Mouse (Mus musculus): ENCODE measurements around the gene Timm10b. TPM values are rescaled to one million over a fixed set of nuclear protein-coding genes. Genes with fewer than 3 reads are reported as not detected.

Timm10b gene
- polyA plus RNA-seq, 2 experiments: 136 to 202 TPM

DNA sequence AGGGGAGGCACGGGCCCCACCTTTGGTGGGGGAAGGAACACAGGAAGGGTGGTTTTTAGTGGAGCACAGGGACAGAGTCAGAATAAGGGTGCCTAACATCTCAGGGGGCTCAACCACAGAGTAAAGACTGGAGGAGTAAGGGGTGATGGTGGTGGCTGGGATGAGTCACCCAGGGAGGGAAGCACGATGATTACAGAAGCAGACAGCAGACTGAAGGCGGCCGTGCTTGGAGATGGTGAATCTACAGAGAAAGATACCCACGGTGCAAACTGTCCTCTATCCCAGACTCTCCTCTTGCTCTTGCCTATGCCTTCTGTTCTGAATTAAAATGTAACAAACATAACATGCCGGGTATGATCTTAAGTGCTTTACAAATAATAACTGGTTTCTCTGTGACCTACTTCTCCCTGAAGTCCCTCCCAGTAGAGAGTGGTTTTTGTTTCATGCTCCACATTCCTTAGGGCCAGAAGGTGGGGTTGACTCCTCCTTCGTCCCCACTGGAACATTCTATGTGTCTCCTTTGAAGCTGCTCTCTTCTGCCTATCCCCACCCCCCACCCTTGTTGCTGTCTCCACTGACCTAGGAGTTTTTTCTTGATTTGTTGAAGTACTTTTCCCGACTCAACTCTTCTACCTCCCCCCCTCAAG is 18.1 kb upstream of the Timm10b start:
- no peaks in the 10 kb centered on the region for H3K27me3 ChIP-seq (ENCODE audit: control insufficient read depth, insufficient read depth, low read length)
- H3K4me3 ChIP-seq (replicated peaks; ENCODE audit: low read length): no peak overlapping the region
- H3K9me3 ChIP-seq (ENCODE audit: control insufficient read depth, low read length): no peaks in the 10 kb centered on the region
- DNase-seq (ENCODE audit: low spot score) (no peak), ATAC-seq (ENCODE audit: low FRiP score, low read depth) (no peak)
- 76% methylated on average over 8 of the region's 8 CpGs for WGBS
- no peaks in the 10 kb centered on the region for H3K4me1 ChIP-seq (ENCODE audit: control insufficient read depth, insufficient read depth, low read length)
- H3K4me2 ChIP-seq (replicated peaks; ENCODE audit: low read depth, low read length, severe bottlenecking): no peak overlapping the region
- H3K36me3 ChIP-seq (ENCODE audit: control insufficient read depth, insufficient read depth, low read length): peaks cover 73% of the 10 kb centered on the region
- TF ChIP-seq POLR2A (IDR thresholded peaks at IDR 0.05; ENCODE audit: borderline replicate concordance, extremely low read depth, insufficient read depth, insufficient read length): no peak
- H3K27ac ChIP-seq (replicated peaks; ENCODE audit: low read depth, low read length): no peak overlapping the region
- no peak overlapping the region for H3K9ac ChIP-seq (ENCODE audit: low read depth, low read length, severe bottlenecking)

- 67% methylated on average over 6 of the region's 6 CpGs for WGBS
- no peak overlapping the region for H3K4me3 ChIP-seq (replicated peaks; ENCODE audit: low read length)
Observed at GRCm38 (mm10) chr7:105625397-105625796, 14.5 kb upstream of the Timm10b start.

DNA sequence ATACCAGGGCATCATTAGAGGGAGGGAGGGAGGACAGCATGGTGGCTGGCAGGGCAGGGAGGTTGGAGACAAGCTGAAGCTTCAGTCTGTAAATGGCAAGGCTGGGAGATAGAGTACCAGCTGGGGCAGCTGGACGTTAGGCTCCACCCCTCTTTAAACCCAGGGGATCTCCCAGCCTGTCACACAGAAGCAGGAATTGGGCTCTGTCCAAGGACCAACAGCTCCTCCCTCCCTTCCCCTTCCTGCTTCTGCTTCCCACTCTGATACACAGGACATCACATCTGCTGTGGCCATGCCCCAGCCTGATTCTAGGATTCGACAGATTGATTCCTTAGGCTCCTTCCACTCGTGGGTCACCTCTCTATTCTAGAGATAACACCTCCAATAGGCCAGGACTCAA is 11.2 kb upstream of the Timm10b start:
- no peak overlapping the region for H3K9ac ChIP-seq (ENCODE audit: low read depth, low read length, severe bottlenecking)
- no peak for ATAC-seq (ENCODE audit: low FRiP score, low read depth)
- no peak overlapping the region for H3K27ac ChIP-seq (replicated peaks; ENCODE audit: low read depth, low read length)
- H3K36me3 ChIP-seq (ENCODE audit: control insufficient read depth, insufficient read depth, low read length): peaks cover 17% of the 10 kb centered on the region
- H3K4me2 ChIP-seq (replicated peaks; ENCODE audit: low read depth, low read length, severe bottlenecking): no peak overlapping the region
- no peaks in the 10 kb centered on the region for H3K9me3 ChIP-seq (ENCODE audit: control insufficient read depth, low read length)
- WGBS: 40% methylated on average over 3 of the region's 3 CpGs
- H3K4me1 ChIP-seq (ENCODE audit: control insufficient read depth, insufficient read depth, low read length): 0 out of 2 replicates have a peak, but pooled peaks cover 8% of the 10 kb centered on the region
- H3K4me3 ChIP-seq (replicated peaks; ENCODE audit: low read length): no peak overlapping the region
- peak; percentile 32 for DNase-seq (ENCODE audit: low spot score)
- no peak for TF ChIP-seq POLR2A (IDR thresholded peaks at IDR 0.05; ENCODE audit: borderline replicate concordance, extremely low read depth, insufficient read depth, insufficient read length)
- H3K27me3 ChIP-seq (ENCODE audit: control insufficient read depth, insufficient read depth, low read length): no peaks in the 10 kb centered on the region

More at GRCm38 (mm10) chr7:105625397-105625796, 14.5 kb upstream of the Timm10b start:
- Histone ChIP-seq H3K9me3 (ENCODE audit: control insufficient read depth, low read length) (no peaks in the 10 kb centered on the region), H3K27me3 (ENCODE audit: control insufficient read depth, insufficient read depth, low read length) (no peaks in the 10 kb centered on the region), H3K36me3 (ENCODE audit: control insufficient read depth, insufficient read depth, low read length) (peaks cover 37% of the 10 kb centered on the region), H3K27ac (replicated peaks; ENCODE audit: low read depth, low read length) (no peak overlapping the region), H3K9ac (ENCODE audit: low read depth, low read length, severe bottlenecking) (no peak overlapping the region), H3K4me2 (replicated peaks; ENCODE audit: low read depth, low read length, severe bottlenecking) (no peak overlapping the region), H3K4me1 (ENCODE audit: control insufficient read depth, insufficient read depth, low read length) (no peaks in the 10 kb centered on the region)
- ATAC-seq (ENCODE audit: low FRiP score, low read depth) (no peak), DNase-seq (ENCODE audit: low spot score) (no peak)
- no peak for TF ChIP-seq POLR2A (IDR thresholded peaks at IDR 0.05; ENCODE audit: borderline replicate concordance, extremely low read depth, insufficient read depth, insufficient read length)

DNA sequence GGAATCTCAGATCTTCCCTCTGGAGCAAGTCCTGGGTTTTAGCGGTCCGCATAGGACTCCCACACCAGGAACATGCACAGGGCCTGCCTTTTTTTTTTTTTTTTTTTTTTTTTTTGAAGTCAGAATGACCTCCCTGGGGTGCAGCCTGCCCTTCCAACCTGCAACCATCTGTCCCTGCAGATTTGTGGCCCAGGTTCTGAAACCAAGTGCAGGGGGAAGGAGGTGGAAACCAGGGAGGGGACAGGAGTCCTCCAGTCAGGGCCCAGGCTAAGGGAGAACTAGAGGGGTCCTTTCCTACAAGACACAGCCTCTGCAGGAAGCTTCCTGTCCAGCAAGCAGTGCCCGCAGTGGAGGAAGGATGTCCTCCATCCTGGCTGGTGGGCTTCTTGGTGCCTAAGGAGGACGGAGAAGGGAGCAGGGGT is 7.3 kb upstream of the Timm10b start:
- Histone ChIP-seq H3K4me1 (ENCODE audit: control insufficient read depth, insufficient read depth, low read length) (peaks cover 15% of the 10 kb centered on the region), H3K9me3 (ENCODE audit: control insufficient read depth, low read length) (no peaks in the 10 kb centered on the region), H3K27me3 (ENCODE audit: control insufficient read depth, insufficient read depth, low read length) (no peaks in the 10 kb centered on the region), H3K4me2 (replicated peaks; ENCODE audit: low read depth, low read length, severe bottlenecking) (peak overlapping the region; percentile 67), H3K27ac (replicated peaks; ENCODE audit: low read depth, low read length) (no peak overlapping the region), H3K36me3 (ENCODE audit: control insufficient read depth, insufficient read depth, low read length) (peaks cover 15% of the 10 kb centered on the region), H3K4me3 (replicated peaks; ENCODE audit: low read length) (peak overlapping the region; percentile 81), H3K9ac (ENCODE audit: low read depth, low read length, severe bottlenecking) (peak overlapping the region; percentile 82)
- no peak for TF ChIP-seq POLR2A (IDR thresholded peaks at IDR 0.05; ENCODE audit: borderline replicate concordance, extremely low read depth, insufficient read depth, insufficient read length)
- 24% methylated on average over 4 of the region's 4 CpGs for WGBS
- no peak for ATAC-seq (ENCODE audit: low FRiP score, low read depth)
- peak; percentile 4 for DNase-seq (ENCODE audit: low spot score)

- Histone ChIP-seq H3K4me3 (replicated peaks; ENCODE audit: low read length) (peak within 1 kb of the TSS; percentile 81), H3K27ac (replicated peaks; ENCODE audit: low read depth, low read length) (peak within 1 kb of the TSS; percentile 35), H3K9me3 (ENCODE audit: control insufficient read depth, low read length) (no peaks in the 10 kb centered on the region), H3K36me3 (ENCODE audit: control insufficient read depth, insufficient read depth, low read length) (peaks cover 22% of the 10 kb centered on the region), H3K4me2 (replicated peaks; ENCODE audit: low read depth, low read length, severe bottlenecking) (peak within 1 kb of the TSS; percentile 67), H3K27me3 (ENCODE audit: control insufficient read depth, insufficient read depth, low read length) (no peaks in the 10 kb centered on the region), H3K9ac (ENCODE audit: low read depth, low read length, severe bottlenecking) (peak within 1 kb of the TSS; percentile 82), H3K4me1 (ENCODE audit: control insufficient read depth, insufficient read depth, low read length) (peaks cover 15% of the 10 kb centered on the region)
- TF ChIP-seq POLR2A (IDR thresholded peaks at IDR 0.05; ENCODE audit: borderline replicate concordance, extremely low read depth, insufficient read depth, insufficient read length): no peak
- ATAC-seq (ENCODE audit: low FRiP score, low read depth) (peak; percentile 96), DNase-seq (ENCODE audit: low spot score) (peak; percentile 91)
- under 1% methylated on average over 31 of the region's 71 CpGs for WGBS
Observed at GRCm38 (mm10) chr7:105633127-105633800, 6.6 kb upstream of the Timm10b start, which contains the start of gene Trim3. Gene Trim3, minus strand, starts transcription at chr7:105633571.

Measured in limb, embryonic 14.5 days (tissue).